Mouse (Mus musculus) intestine, embryonic 15.5 days (tissue): ENCODE data around the gene Fbxl17. TPM values are rescaled to one million over a fixed set of nuclear protein-coding genes. Genes with fewer than 3 reads are reported as not detected.

ENCODE experiments used
- ATAC-seq: fragments of 200-750 bp; cut with Nextera tagmentation; 2 replicates; pipeline ENCODE4 v1.8.0; 2017; ENCODE audit warnings: moderate TSS enrichment, moderate library complexity
- H3K27ac ChIP-seq: fragments of 300-500 bp; sonication (generic); 2 replicates; pipeline ENCODE4 v1.5.1; 2015; ENCODE audit warnings: mild to moderate bottlenecking, inconsistent platforms
- H3K27me3 ChIP-seq: fragments of 300-500 bp; sonication (generic); replicated peaks from 2 replicates; pipeline ENCODE4 v1.6.1; 2015; ENCODE audit warnings: inconsistent platforms
- H3K36me3 ChIP-seq: fragments of 300-500 bp; sonication (generic); 2 replicates; pipeline ENCODE4 v1.6.1; 2015; ENCODE audit warnings: inconsistent platforms
- H3K4me1 ChIP-seq: fragments of 300-500 bp; sonication (generic); replicated peaks from 2 replicates; pipeline ENCODE4 v1.6.1; 2015; ENCODE audit warnings: inconsistent platforms
- H3K4me2 ChIP-seq: fragments of 300-500 bp; sonication (generic); replicated peaks from 2 replicates; pipeline ENCODE4 v1.6.1; 2015; ENCODE audit warnings: mild to moderate bottlenecking, inconsistent platforms
- H3K4me3 ChIP-seq: fragments of 300-500 bp; sonication (generic); replicated peaks from 2 replicates; pipeline ENCODE4 v1.5.1; 2015; ENCODE audit warnings: inconsistent platforms
- H3K9ac ChIP-seq: fragments of 300-500 bp; sonication (generic); 2 replicates; pipeline ENCODE4 v1.6.1; 2015; ENCODE audit warnings: inconsistent platforms
- H3K9me3 ChIP-seq: fragments of 300-500 bp; sonication (generic); 2 replicates; pipeline ENCODE4 v1.6.1; 2016; ENCODE audit warnings: inconsistent platforms
- WGBS: fragments of 180-500 bp; shearing (Covaris S2); methylation state at CpG from one replicate; pipeline ENCODE4 v1.1.7; 2015; 5-methylcytosine and 5-hydroxymethylcytosine counted together
- polyA plus RNA-seq: library from polyadenylated mRNA; unstranded; fragments of >200 nt; fragmentation: Nextera tagmentation; extraction: Ambion mirVana; gene quantifications from 2 replicates; pipeline ENCODE4 v1.2.1, GENCODE M21; 2015

Fbxl17 gene
- polyA plus RNA-seq, 1 experiment from 2014 or later, result 4.4 TPM

DNA sequence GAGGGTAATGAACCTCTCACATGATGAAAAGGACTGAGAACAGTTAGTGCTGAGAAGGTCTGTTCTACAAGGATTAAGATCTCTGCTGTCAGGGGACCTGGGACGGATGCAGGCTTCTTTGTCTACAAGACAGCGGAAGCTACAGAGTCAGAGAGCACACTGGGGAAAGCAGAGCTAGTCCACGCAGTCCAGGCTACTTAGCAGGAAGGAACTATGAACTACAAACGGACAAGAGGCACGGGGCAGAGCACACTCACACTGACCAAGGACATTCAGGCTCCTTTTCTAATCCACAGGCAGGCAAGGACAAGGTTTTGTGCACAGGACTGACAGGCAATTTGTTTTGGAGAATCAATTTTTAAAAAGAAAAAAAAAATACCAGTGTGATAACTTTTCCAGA is 437.0 kb downstream of the Fbxl17 start:
- Histone ChIP-seq H3K4me2 (no peak overlapping the region), H3K27ac (no peak overlapping the region), H3K9me3 (no peaks in the 10 kb centered on the region), H3K9ac (no peak overlapping the region), H3K4me1 (no peaks in the 10 kb centered on the region), H3K36me3 (no peaks in the 10 kb centered on the region), H3K27me3 (no peaks in the 10 kb centered on the region), H3K4me3 (no peak overlapping the region)
- WGBS, result 59% methylated on average over 5 of the region's 5 CpGs
- no peak for ATAC-seq

DNA sequence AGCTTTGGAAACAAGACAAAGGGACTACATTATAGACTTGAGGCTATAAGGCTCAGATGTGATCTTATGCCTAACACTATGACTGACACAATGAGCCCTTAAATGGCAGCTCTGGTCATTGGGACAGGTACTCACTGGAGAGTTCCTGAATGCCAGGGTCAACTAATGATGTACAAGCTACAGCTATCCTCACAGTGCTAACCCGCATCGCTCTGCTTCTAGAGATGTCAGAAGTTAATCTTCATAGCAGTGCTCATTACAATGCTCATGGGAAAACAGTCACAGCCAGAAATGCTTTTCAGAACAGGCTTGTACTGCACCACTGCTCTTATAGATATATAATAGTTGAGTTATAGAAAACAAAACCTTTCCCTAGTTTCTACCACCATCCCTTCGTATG is 438.0 kb downstream of the Fbxl17 start:
- no peaks in the 10 kb centered on the region for H3K27me3 ChIP-seq
- H3K4me2 ChIP-seq, result no peak overlapping the region
- 92% methylated on average over 3 of the region's 3 CpGs for WGBS
- no peak overlapping the region for H3K9ac ChIP-seq
- no peaks in the 10 kb centered on the region for H3K4me1 ChIP-seq
- ATAC-seq, result no peak
- H3K36me3 ChIP-seq, result no peaks in the 10 kb centered on the region
- H3K9me3 ChIP-seq, result no peaks in the 10 kb centered on the region
- H3K4me3 ChIP-seq, result no peak overlapping the region
- H3K27ac ChIP-seq, result no peak overlapping the region

DNA sequence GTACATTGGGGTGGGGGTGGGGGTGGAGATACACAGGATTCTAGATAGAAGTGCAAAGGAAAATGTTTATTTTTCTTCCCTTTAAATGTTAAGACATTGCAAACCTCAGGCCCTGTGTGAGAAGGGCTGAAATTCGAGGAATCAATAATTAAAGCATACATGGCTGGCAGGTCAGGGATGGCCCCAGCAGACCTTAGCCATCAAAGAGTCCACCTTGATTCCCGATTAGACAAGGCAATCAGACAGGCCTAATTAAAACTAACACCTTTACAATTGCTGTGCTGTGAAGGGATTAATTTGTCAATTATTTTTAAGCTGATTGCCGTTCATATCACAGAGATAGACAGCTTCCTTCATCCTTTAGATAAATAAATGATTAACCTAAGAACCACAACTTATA is 439.0 kb downstream of the Fbxl17 start:
- 61% methylated on average over 3 of the region's 3 CpGs for WGBS
- no peaks in the 10 kb centered on the region for H3K4me1 ChIP-seq
- no peak overlapping the region for H3K4me3 ChIP-seq
- H3K27me3 ChIP-seq, result no peaks in the 10 kb centered on the region
- H3K36me3 ChIP-seq, result no peaks in the 10 kb centered on the region
- H3K27ac ChIP-seq, result no peak overlapping the region
- no peak overlapping the region for H3K4me2 ChIP-seq
- no peak overlapping the region for H3K9ac ChIP-seq
- H3K9me3 ChIP-seq, result no peaks in the 10 kb centered on the region
- no peak for ATAC-seq

DNA sequence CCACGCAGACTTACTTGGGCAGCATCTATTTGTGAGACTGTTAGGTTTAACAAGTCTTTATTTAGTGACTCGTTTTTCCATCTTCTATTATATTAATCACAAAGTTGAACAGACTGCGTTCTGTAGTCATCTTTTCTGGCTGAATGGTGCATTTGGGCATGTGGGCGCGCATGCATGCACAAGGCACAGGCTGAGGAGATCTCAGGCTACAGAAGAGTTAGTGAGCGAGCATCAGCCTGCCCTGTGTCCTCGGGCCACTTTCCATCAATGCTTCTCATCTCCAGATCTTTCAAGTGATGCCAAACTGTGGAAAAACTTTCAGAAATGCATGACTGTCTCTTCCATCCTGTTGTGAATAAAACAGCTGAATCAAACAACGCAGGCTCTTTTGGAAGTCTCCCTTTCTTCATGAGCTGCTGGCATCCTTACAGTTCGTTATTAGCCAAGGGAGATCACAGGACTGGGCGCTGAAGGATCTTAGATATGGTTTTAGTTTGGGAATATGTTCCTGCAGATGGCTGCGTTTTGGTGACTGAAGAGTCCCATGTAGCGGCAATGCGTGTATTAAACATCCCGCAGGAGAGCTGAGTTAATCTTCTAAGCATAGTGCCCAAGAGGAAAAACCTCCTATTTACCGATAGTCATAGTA is 442.0 kb downstream of the Fbxl17 start:
- Histone ChIP-seq H3K4me1 (no peaks in the 10 kb centered on the region), H3K27ac (no peak overlapping the region), H3K36me3 (no peaks in the 10 kb centered on the region), H3K9me3 (no peaks in the 10 kb centered on the region), H3K9ac (no peak overlapping the region), H3K4me2 (no peak overlapping the region), H3K27me3 (no peaks in the 10 kb centered on the region), H3K4me3 (no peak overlapping the region)
- no peak for ATAC-seq
- 93% methylated on average over 15 of the region's 15 CpGs for WGBS

DNA sequence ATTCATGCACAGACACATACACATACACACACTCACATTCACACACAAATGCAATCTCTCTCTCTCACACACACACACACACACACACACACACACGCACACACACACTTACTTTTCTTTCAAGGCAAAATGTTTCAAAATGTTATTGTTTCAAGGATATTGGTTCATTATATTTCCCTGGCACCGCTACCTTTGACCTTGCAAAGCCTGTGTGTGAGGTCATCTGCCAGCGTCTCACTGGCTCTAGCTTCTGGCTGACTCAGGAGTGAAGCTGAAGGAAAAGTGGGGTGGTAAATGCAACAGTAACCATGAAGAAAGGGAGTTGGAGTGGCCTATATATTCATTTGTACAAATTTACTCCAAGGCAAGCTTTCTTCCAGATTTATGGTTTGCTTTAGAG is 442.8 kb downstream of the Fbxl17 start:
- Histone ChIP-seq H3K4me2 (no peak overlapping the region), H3K36me3 (no peaks in the 10 kb centered on the region), H3K4me3 (no peak overlapping the region), H3K4me1 (no peaks in the 10 kb centered on the region), H3K27me3 (no peaks in the 10 kb centered on the region), H3K9ac (no peak overlapping the region), H3K9me3 (no peaks in the 10 kb centered on the region), H3K27ac (no peak overlapping the region)
- no peak for ATAC-seq
- WGBS, result 79% methylated on average over 3 of the region's 3 CpGs

DNA sequence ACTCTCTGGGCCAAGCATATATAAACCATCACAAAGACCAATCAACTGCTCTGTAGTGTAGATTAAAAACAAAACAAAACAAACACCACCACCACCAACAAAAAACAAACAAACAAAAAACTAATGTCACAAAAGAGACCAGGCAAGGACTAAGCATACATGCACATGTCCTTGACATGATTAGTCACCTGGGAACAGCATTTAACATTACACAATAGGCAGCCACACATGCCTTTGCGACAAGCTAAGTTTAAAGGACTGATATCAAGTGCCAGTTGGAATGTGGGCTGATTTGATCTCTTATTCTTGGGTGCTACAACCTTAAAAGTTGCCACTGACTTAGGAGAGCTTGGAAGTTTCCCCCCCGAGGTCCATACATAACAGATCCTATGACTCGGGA is 446.5 kb downstream of the Fbxl17 start:
- H3K9ac ChIP-seq, result no peak overlapping the region
- H3K4me1 ChIP-seq, result no peaks in the 10 kb centered on the region
- no peaks in the 10 kb centered on the region for H3K36me3 ChIP-seq
- no peak overlapping the region for H3K27ac ChIP-seq
- no peak overlapping the region for H3K4me2 ChIP-seq
- H3K4me3 ChIP-seq, result no peak overlapping the region
- H3K9me3 ChIP-seq, result no peaks in the 10 kb centered on the region
- ATAC-seq, result no peak
- WGBS, result 75% methylated on average over 3 of the region's 3 CpGs
- no peaks in the 10 kb centered on the region for H3K27me3 ChIP-seq

DNA sequence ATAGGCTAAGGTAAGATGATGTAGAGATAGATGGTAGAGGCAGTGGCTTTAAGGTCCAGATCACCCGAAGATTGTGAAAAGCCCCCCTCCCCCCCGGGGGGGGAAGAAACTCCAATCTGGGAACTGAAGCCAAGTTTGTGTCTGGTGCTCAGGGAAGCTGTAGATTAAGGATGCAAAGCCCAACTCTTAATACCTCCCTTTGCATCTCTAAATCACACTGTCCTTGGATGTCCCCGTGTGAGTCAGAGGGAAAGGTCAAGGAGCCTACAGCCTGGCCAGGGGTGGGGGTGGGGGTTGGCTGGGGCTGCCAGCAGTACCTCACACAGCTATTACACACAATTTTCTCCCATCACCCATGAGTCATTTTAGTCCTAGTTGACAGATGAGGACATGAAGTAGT is 453.4 kb downstream of the Fbxl17 start:
- H3K4me3 ChIP-seq, result no peak overlapping the region
- H3K9ac ChIP-seq, result no peak overlapping the region
- H3K36me3 ChIP-seq, result no peaks in the 10 kb centered on the region
- H3K27me3 ChIP-seq, result no peaks in the 10 kb centered on the region
- no peak overlapping the region for H3K4me2 ChIP-seq
- H3K4me1 ChIP-seq, result no peaks in the 10 kb centered on the region
- no peak for ATAC-seq
- WGBS, result 49% methylated on average over 3 of the region's 3 CpGs
- H3K9me3 ChIP-seq, result no peaks in the 10 kb centered on the region
- no peak overlapping the region for H3K27ac ChIP-seq

DNA sequence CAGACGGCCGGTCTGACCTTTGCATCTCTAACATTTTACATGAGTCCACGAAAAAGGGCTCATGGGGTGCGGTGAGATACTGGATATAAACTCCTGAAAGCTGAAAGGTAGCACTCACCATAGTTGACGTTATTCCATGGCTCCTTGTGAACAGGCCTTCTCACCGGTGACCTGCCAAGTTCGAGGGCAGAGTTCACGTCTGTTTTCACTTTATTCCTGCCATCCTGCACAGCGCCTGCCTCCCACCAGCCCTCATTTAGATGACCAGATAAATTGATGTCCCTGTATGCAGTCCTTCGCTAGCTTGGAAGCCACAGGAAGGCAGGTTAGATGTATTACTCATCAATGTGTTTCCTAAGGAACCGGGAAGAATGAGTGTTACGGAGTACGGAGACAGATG is 454.5 kb downstream of the Fbxl17 start:
- no peaks in the 10 kb centered on the region for H3K36me3 ChIP-seq
- no peak overlapping the region for H3K27ac ChIP-seq
- no peak overlapping the region for H3K4me2 ChIP-seq
- no peaks in the 10 kb centered on the region for H3K27me3 ChIP-seq
- WGBS, result 67% methylated on average over 13 of the region's 13 CpGs
- no peak for ATAC-seq
- H3K9ac ChIP-seq, result no peak overlapping the region
- no peaks in the 10 kb centered on the region for H3K9me3 ChIP-seq
- no peak overlapping the region for H3K4me3 ChIP-seq
- H3K4me1 ChIP-seq, result no peaks in the 10 kb centered on the region

DNA sequence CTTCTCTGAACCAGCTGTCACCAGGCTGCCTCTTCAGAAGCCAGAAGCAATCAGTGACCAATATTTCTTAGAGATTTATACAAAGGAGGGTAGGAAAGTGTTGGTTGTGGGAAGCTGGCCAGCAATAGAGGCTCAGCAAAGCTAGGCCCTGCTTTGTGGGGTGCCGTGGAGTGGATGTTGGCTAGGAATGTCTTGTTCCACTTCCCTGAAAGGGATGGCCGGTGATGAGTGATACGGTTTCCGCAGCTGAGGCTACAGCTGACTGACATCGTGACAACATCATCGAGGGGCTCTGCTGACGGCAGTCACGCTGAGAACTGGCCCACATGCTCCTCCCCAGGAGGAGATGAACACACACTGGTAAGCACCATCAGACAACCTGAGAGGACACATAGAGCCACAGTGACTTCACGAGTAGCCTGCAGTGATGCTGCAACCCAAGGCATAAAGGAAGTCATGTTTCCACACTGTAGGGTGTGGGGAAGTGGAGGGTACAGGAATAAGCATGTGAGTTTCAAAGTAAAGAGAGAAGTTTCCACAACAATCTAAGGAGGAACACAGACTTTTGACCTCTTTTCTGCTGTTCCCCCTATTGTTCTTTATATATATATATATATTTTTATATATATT is 456.7 kb downstream of the Fbxl17 start:
- H3K4me3 ChIP-seq, result no peak overlapping the region
- ATAC-seq, result no peak

DNA sequence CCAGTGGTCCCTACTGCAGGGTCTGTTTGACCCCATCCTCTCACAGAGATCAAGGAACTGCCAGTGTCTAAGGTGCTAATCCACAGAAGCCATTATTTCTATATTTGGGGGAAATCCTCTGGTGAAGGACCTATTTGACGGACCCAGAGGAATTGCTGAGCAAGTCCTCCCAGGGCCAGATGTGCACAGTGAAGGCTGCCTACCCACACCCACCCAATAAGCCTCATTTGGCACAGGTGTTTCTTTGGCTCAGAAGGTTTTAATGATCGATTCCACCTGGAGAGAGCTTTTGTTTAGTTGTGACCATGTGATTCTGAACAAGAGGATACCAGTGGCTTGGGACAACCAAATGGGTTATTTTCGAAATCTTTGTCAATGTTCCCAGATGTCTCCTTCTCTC is 462.3 kb downstream of the Fbxl17 start:
- no peak overlapping the region for H3K9ac ChIP-seq
- no peaks in the 10 kb centered on the region for H3K4me1 ChIP-seq
- no peak for ATAC-seq
- no peaks in the 10 kb centered on the region for H3K27me3 ChIP-seq
- H3K36me3 ChIP-seq, result no peaks in the 10 kb centered on the region
- H3K4me3 ChIP-seq, result no peak overlapping the region
- H3K4me2 ChIP-seq, result no peak overlapping the region
- H3K27ac ChIP-seq, result no peak overlapping the region
- 84% methylated on average over 3 of the region's 3 CpGs for WGBS
- H3K9me3 ChIP-seq, result no peaks in the 10 kb centered on the region

More for the DNA sequence above, 456.7 kb downstream of the Fbxl17 start:
- Histone ChIP-seq H3K27me3 (no peaks in the 10 kb centered on the region), H3K9ac (no peak overlapping the region), H3K4me1 (no peaks in the 10 kb centered on the region), H3K36me3 (no peaks in the 10 kb centered on the region), H3K27ac (no peak overlapping the region), H3K9me3 (no peaks in the 10 kb centered on the region), H3K4me2 (no peak overlapping the region)
- WGBS, result 86% methylated on average over 9 of the region's 9 CpGs

DNA sequence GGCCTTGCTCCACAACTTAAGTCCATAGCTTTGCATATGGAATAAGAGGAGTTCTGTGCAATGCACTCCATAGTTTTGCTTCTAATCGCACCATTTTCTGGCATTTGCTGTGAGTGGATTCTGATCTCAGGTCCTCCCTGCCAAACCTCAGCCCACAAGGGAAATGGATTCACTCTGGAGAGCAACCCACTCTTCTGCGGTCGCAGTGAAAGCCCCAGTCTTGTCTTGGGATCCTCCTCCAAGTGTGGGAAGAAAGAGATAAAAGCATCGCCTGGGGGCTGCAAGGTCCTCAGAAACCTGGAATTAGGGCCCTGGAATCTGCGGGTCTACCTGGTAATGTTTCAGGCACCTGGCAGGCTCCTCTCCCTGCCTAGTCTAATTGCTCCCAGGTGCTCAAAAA is 466.7 kb downstream of the Fbxl17 start:
- WGBS, result 82% methylated on average over 5 of the region's 5 CpGs
- Histone ChIP-seq H3K9ac (no peak overlapping the region), H3K4me2 (no peak overlapping the region), H3K36me3 (no peaks in the 10 kb centered on the region), H3K9me3 (no peaks in the 10 kb centered on the region), H3K4me1 (no peaks in the 10 kb centered on the region), H3K4me3 (no peak overlapping the region), H3K27me3 (no peaks in the 10 kb centered on the region), H3K27ac (no peak overlapping the region)
- ATAC-seq, result no peak

DNA sequence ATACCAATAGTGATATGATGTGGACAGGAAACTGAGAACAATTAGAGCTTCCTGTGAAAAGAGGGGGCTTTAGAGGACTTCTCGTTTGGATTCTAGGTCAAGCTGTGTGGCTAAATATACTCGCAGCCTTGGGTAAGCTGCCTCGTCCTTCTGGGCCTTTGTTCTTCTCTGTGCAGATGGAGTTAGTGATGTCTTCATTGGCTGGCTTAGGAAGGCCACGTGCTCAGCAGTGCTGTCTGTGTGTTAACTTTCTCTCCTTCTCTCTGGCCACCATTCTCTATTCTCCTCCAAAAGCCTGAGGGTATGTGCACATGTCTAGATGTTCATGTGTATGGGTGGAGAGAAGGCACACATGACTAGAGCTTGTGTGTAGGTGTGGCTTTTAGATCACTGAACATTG is 470.7 kb downstream of the Fbxl17 start:
- ATAC-seq, result no peak
- Histone ChIP-seq H3K9ac (no peak overlapping the region), H3K4me1 (no peaks in the 10 kb centered on the region), H3K36me3 (no peaks in the 10 kb centered on the region), H3K4me2 (no peak overlapping the region), H3K4me3 (no peak overlapping the region), H3K27ac (no peak overlapping the region), H3K9me3 (no peaks in the 10 kb centered on the region), H3K27me3 (no peaks in the 10 kb centered on the region)
- 67% methylated on average over 4 of the region's 4 CpGs for WGBS

DNA sequence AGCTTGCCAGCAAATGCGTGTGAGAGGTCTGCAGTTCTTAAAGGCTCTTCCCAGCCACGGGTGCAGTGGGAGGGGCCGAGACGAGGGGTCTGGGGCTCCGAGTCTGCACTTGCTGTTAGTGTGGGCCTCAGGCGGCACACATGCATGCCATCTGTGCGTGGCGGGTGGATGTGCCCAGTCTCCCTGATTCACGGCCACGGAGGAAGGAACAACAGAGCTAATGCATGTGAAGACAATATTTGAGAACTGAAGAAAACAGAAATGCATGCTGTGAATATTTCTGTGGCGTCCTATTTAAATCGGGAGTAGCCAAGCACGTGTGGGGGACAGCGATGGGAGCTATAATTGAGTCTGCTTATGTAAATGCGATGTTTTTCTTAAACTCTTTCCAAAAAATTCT is 474.6 kb downstream of the Fbxl17 start:
- H3K9ac ChIP-seq, result no peak overlapping the region
- no peaks in the 10 kb centered on the region for H3K27me3 ChIP-seq
- no peak overlapping the region for H3K27ac ChIP-seq
- no peaks in the 10 kb centered on the region for H3K9me3 ChIP-seq
- WGBS, result 57% methylated on average over 15 of the region's 15 CpGs
- no peaks in the 10 kb centered on the region for H3K36me3 ChIP-seq
- H3K4me2 ChIP-seq, result 0 out of 2 replicates have a peak overlapping the region, but pooled peaks have one; percentile 26
- H3K4me1 ChIP-seq, result no peaks in the 10 kb centered on the region
- no peak for ATAC-seq
- H3K4me3 ChIP-seq, result no peak overlapping the region
